14 mouse cellular contexts compared by ENCODE assay signal in the genomic region with DNA sequence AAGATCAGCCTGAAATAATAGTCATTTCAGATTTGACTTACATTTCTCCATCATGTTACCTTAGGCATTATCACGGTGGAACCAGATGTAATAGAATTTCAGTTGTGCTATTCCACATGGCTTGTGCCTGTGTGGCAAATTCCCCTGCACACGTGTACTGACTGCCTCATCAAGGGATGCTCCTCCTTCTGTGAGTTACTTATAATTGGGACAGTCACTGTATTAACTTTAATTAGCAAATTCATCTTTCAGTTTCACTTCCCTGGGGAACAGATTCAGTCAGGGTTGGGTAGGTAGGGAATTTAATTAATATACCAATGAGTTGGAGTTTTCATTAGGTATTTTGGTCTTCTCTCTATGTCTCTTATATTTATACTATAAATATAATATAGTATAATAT.
"Had no signal": no experiment of that assay in that cellular context is flagged by ENCODE, and none has a peak within 500 bp of the region (broad histone marks: within the 10 kb centered on the region; RNA-seq: fewer than 3 reads in every experiment).

No protein-coding gene starts in this region.

- H3K4me2 ChIP-seq: liver, embryonic 13.5 days; midbrain, embryonic 13.5 days; neural tube, embryonic 12.5 days had no signal

- H3K9ac ChIP-seq: liver, embryonic 13.5 days; midbrain, embryonic 13.5 days; neural tube, embryonic 12.5 days had no signal

- H3K4me3 ChIP-seq: liver, embryonic 13.5 days; megakaryocyte, embryonic 14.5 days; midbrain, embryonic 10.5 days; midbrain, embryonic 13.5 days; neural tube, embryonic 12.5 days had no signal

- H3K27me3 ChIP-seq: liver, embryonic 13.5 days; megakaryocyte, embryonic 14.5 days; midbrain, embryonic 13.5 days; neural tube, embryonic 12.5 days had no signal

- H3K4me1 ChIP-seq: liver, embryonic 13.5 days; megakaryocyte, embryonic 14.5 days; midbrain, embryonic 13.5 days; neural tube, embryonic 12.5 days had no signal

- H3K36me3 ChIP-seq: liver, embryonic 13.5 days; midbrain, embryonic 10.5 days; midbrain, embryonic 13.5 days; neural tube, embryonic 12.5 days had no signal

- DNase-seq: kidney, adult 11 months; kidney, adult 9 months; kidney, postnatal 14 days; kidney, postnatal 4 days; liver, embryonic 13.5 days; lung, adult 2 months; lung, postnatal 14 days; lung, postnatal 4 days; thymus, adult 18-20 months; thymus, postnatal 4 days had no signal

- H3K27ac ChIP-seq: liver, embryonic 13.5 days; midbrain, embryonic 10.5 days; midbrain, embryonic 13.5 days; neural tube, embryonic 12.5 days had no signal

- ATAC-seq: midbrain, embryonic 13.5 days had no signal

- H3K9me3 ChIP-seq: liver, embryonic 13.5 days; midbrain, embryonic 10.5 days; midbrain, embryonic 13.5 days; neural tube, embryonic 12.5 days had no signal
